In the genomic region with DNA sequence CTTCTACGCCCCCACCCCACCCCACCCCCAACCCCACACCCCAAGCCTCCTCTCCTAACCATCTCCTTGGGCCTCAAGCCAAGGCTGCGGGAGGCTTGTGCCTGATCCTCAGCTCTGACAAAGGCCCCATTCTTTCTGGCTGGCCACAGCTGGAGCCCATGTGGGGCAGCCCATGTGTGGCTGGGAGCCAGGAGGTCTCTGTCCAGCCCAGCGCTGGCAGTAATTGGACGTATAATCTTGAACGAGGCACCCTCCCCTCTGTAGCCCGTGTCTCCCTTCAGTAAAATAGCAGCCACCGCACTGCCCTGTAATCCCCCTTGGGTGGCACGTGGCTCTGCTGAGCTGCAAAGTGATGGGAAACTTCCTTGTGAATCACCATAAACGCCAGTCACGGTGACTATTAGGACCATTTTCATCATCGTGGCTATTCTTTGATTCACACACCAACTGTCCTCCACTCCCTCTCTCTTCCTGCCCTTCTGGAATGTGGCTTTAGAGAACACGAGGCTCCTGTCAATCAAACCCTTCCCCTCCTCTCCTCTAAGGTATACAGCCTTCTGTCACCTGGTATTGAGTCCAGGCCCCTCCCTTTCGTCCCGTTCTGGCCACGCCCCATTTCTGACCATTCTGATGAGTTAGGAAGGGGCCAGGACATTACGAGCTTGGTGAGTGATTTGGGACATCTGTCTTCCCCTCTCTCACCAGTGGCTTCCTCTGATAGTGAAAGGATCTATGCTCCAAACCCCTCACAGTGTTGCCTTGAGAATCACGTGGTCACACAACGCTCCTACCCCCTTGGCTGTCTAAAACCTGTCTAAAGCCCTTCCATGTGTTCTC, we compare ENCODE assay signal across 9 mouse cellular contexts. TPM values are rescaled to one million over a fixed set of nuclear protein-coding genes. Genes with fewer than 3 reads are reported as not detected.
DNase-seq lines count a peak whose midpoint lies in the region; ATAC-seq lines count a peak whose summit lies in the region.
"Had no signal": no experiment of that assay in that cellular context is flagged by ENCODE, and none has a peak within 500 bp of the region (broad histone marks: within the 10 kb centered on the region; RNA-seq: fewer than 3 reads in every experiment).

No protein-coding gene starts in this region.

- H3K27ac ChIP-seq in heart, embryonic 10.5 days = no peak overlapping the region; the same call in 1 of the 2 replicates
- peak overlapping the region; percentile 79 for H3K27ac ChIP-seq in embryonic facial prominence, embryonic 10.5 days (replicated peaks)
- no peak overlapping the region for H3K27ac ChIP-seq in intestine, embryonic 16.5 days (ENCODE audit: low read length)
- 0 out of 2 replicates have a peak overlapping the region, but pooled peaks have one; percentile 20 for H3K27ac ChIP-seq in neural tube, embryonic 12.5 days

- peak overlapping the region; percentile 10; the same call in 1 of the 2 replicates for H3K4me2 ChIP-seq in intestine, embryonic 16.5 days (ENCODE audit: low read depth, low read length)
- peak overlapping the region; percentile 37 for H3K4me2 ChIP-seq in neural tube, embryonic 12.5 days (replicated peaks)

- ATAC-seq in intestine, embryonic 16.5 days = peak; percentile 47
- peak; percentile 71 for ATAC-seq in neural tube, embryonic 12.5 days (ENCODE audit: low FRiP score, low read depth)

- peaks cover 50% of the 10 kb centered on the region for H3K27me3 ChIP-seq in heart, embryonic 10.5 days (ENCODE audit: insufficient read depth, poor library complexity, severe bottlenecking)
- peaks cover 52% of the 10 kb centered on the region for H3K27me3 ChIP-seq in embryonic facial prominence, embryonic 10.5 days (replicated peaks; ENCODE audit: low read depth, poor library complexity, severe bottlenecking)
- peaks cover 8% of the 10 kb centered on the region; the same call in 1 of the 2 replicates for H3K27me3 ChIP-seq in intestine, embryonic 16.5 days (replicated peaks; ENCODE audit: control insufficient read depth, insufficient read depth, low read length)
- 0 out of 2 replicates have a peak, but pooled peaks cover 6% of the 10 kb centered on the region for H3K27me3 ChIP-seq in neural tube, embryonic 12.5 days (replicated peaks)

- no peaks in the 10 kb centered on the region for H3K36me3 ChIP-seq in heart, embryonic 10.5 days
- H3K36me3 ChIP-seq in embryonic facial prominence, embryonic 10.5 days (replicated peaks) = no peaks in the 10 kb centered on the region
- H3K36me3 ChIP-seq in intestine, embryonic 16.5 days (ENCODE audit: control insufficient read depth, insufficient read depth, low read length) = no peaks in the 10 kb centered on the region
- no peaks in the 10 kb centered on the region for H3K36me3 ChIP-seq in neural tube, embryonic 12.5 days

- WGBS in heart, embryonic 10.5 days = 23% methylated on average over 18 of the region's 18 CpGs
- 10% methylated on average over 18 of the region's 18 CpGs for WGBS in embryonic facial prominence, embryonic 10.5 days
- 16% methylated on average over 18 of the region's 18 CpGs for WGBS in intestine, embryonic 16.5 days
- 14% methylated on average over 18 of the region's 18 CpGs for WGBS in neural tube, embryonic 12.5 days

- DNase-seq in heart, adult 11 months = peak; percentile 85
- no peak for DNase-seq in heart, embryonic 10.5 days (ENCODE audit: low spot score)
- peak; percentile 94 for DNase-seq in 3134 (ENCODE audit: extremely low read depth, insufficient read length, low spot score)
- DNase-seq in embryonic facial prominence, embryonic 10.5 days (ENCODE audit: low spot score) = peak; percentile 82
- no peak for DNase-seq in yolk sac, embryonic 10.5 days (ENCODE audit: low spot score)
- DNase-seq in thymus, postnatal 36 days = no peak

- H3K4me1 ChIP-seq in heart, embryonic 10.5 days = peaks cover 16% of the 10 kb centered on the region
- H3K4me1 ChIP-seq in embryonic facial prominence, embryonic 10.5 days = peaks cover 29% of the 10 kb centered on the region
- peaks cover 9% of the 10 kb centered on the region; the same call in 1 of the 2 replicates for H3K4me1 ChIP-seq in intestine, embryonic 16.5 days (ENCODE audit: control insufficient read depth, insufficient read depth, low read length)
- peaks cover 14% of the 10 kb centered on the region for H3K4me1 ChIP-seq in neural tube, embryonic 12.5 days

- no peaks in the 10 kb centered on the region for H3K9me3 ChIP-seq in heart, embryonic 10.5 days
- 0 out of 2 replicates have a peak, but pooled peaks cover 3% of the 10 kb centered on the region for H3K9me3 ChIP-seq in embryonic facial prominence, embryonic 10.5 days
- no peaks in the 10 kb centered on the region for H3K9me3 ChIP-seq in intestine, embryonic 16.5 days (ENCODE audit: control insufficient read depth, low read length)
- no peaks in the 10 kb centered on the region for H3K9me3 ChIP-seq in neural tube, embryonic 12.5 days

- H3K4me3 ChIP-seq in heart, embryonic 10.5 days = no peak overlapping the region; the same call in 1 of the 2 replicates
- H3K4me3 ChIP-seq in embryonic facial prominence, embryonic 10.5 days = peak overlapping the region; percentile 31
- H3K4me3 ChIP-seq in intestine, embryonic 16.5 days (ENCODE audit: low read length) = no peak overlapping the region
- H3K4me3 ChIP-seq in neural tube, embryonic 12.5 days = no peak overlapping the region

- no peak overlapping the region for H3K9ac ChIP-seq in intestine, embryonic 16.5 days (ENCODE audit: low read depth, low read length)
- no peak overlapping the region for H3K9ac ChIP-seq in neural tube, embryonic 12.5 days

RNA-seq across cellular contexts. Expression of gene Slpi, which starts 2.8 kb away (rescaled TPM):
- polyA plus RNA-seq in heart, embryonic 10.5 days (2016; fragmentation: Nextera tagmentation; extraction: Ambion mirVana) = 0.92 TPM in 1 of 2 replicates, not detected in the other
- polyA plus RNA-seq in embryonic facial prominence, embryonic 10.5 days (2016; fragmentation: Nextera tagmentation; extraction: Ambion mirVana) = 0.46 TPM in 1 of 2 replicates, not detected in the other
- 2.3 and 2.7 TPM in 2 replicates for polyA plus RNA-seq in intestine, embryonic 16.5 days (2015; fragmentation: Nextera tagmentation; extraction: Ambion mirVana)
- polyA plus RNA-seq in neural tube, embryonic 12.5 days (2016; fragmentation: Nextera tagmentation; extraction: Ambion mirVana) = 0.28 TPM in 1 of 2 replicates, not detected in the other

RNA-seq across cellular contexts. Expression of gene Rbpjl, which starts 16.8 kb away (rescaled TPM):
- polyA plus RNA-seq in heart, embryonic 10.5 days (2016; fragmentation: Nextera tagmentation; extraction: Ambion mirVana) = 0.02 and 0.08 TPM in 2 replicates
- not detected in 2 replicates for polyA plus RNA-seq in embryonic facial prominence, embryonic 10.5 days (2016; fragmentation: Nextera tagmentation; extraction: Ambion mirVana)
- polyA plus RNA-seq in intestine, embryonic 16.5 days (2015; fragmentation: Nextera tagmentation; extraction: Ambion mirVana) = 25.1 and 25.4 TPM in 2 replicates
- 0.13 and 0.18 TPM in 2 replicates for polyA plus RNA-seq in neural tube, embryonic 12.5 days (2016; fragmentation: Nextera tagmentation; extraction: Ambion mirVana)

RNA-seq across cellular contexts. Expression of gene Matn4, which starts 18.8 kb away (rescaled TPM):
- polyA plus RNA-seq in heart, embryonic 10.5 days (2016; fragmentation: Nextera tagmentation; extraction: Ambion mirVana) = 0.76 and 1.2 TPM in 2 replicates
- polyA plus RNA-seq in embryonic facial prominence, embryonic 10.5 days (2016; fragmentation: Nextera tagmentation; extraction: Ambion mirVana) = 0.23 and 0.85 TPM in 2 replicates
- 8.3 and 9.0 TPM in 2 replicates for polyA plus RNA-seq in intestine, embryonic 16.5 days (2015; fragmentation: Nextera tagmentation; extraction: Ambion mirVana)
- 8.2 and 9.0 TPM in 2 replicates for polyA plus RNA-seq in neural tube, embryonic 12.5 days (2016; fragmentation: Nextera tagmentation; extraction: Ambion mirVana)

RNA-seq across cellular contexts. Expression of gene Svs5, which starts 53.6 kb away (rescaled TPM):
- polyA plus RNA-seq in heart, embryonic 10.5 days (2016; fragmentation: Nextera tagmentation; extraction: Ambion mirVana) = not detected in 2 replicates
- polyA plus RNA-seq in embryonic facial prominence, embryonic 10.5 days (2016; fragmentation: Nextera tagmentation; extraction: Ambion mirVana) = not detected in 2 replicates
- polyA plus RNA-seq in intestine, embryonic 16.5 days (2015; fragmentation: Nextera tagmentation; extraction: Ambion mirVana) = not detected in 2 replicates
- not detected in 2 replicates for polyA plus RNA-seq in neural tube, embryonic 12.5 days (2016; fragmentation: Nextera tagmentation; extraction: Ambion mirVana)
- polyA plus RNA-seq: frontal cortex, adult 2 months had no signal

RNA-seq across cellular contexts. Expression of gene Sdc4, which starts 57.5 kb away (rescaled TPM):
- 37.3 and 37.8 TPM in 2 replicates for polyA plus RNA-seq in heart, embryonic 10.5 days (2016; fragmentation: Nextera tagmentation; extraction: Ambion mirVana)
- polyA plus RNA-seq in embryonic facial prominence, embryonic 10.5 days (2016; fragmentation: Nextera tagmentation; extraction: Ambion mirVana) = 25.5 and 26.0 TPM in 2 replicates
- polyA plus RNA-seq in intestine, embryonic 16.5 days (2015; fragmentation: Nextera tagmentation; extraction: Ambion mirVana) = 130 and 138 TPM in 2 replicates
- polyA plus RNA-seq in neural tube, embryonic 12.5 days (2016; fragmentation: Nextera tagmentation; extraction: Ambion mirVana) = 9.7 and 11.7 TPM in 2 replicates

Comparison
In these comparisons a context has a peak if more than half of its experiments do, and no peak if none do; other contexts are left out.
1. DNase-seq: peak in heart, adult 11 months (single experiment), 3134 (single experiment) and embryonic facial prominence, embryonic 10.5 days (single experiment); none in heart, embryonic 10.5 days (single experiment), yolk sac, embryonic 10.5 days (single experiment) and thymus, postnatal 36 days (0 of 2).
2. H3K27ac ChIP-seq: peak in embryonic facial prominence, embryonic 10.5 days (single experiment) and neural tube, embryonic 12.5 days (single experiment); none in heart, embryonic 10.5 days (single experiment) and intestine, embryonic 16.5 days (single experiment).
3. RNA of gene Rbpjl, which starts 16.8 kb away (polyA plus RNA-seq): 25.1 to 25.4 TPM in intestine, embryonic 16.5 days; 0.13 to 0.18 TPM in neural tube, embryonic 12.5 days, 0.02 to 0.08 TPM in heart, embryonic 10.5 days and not detected in embryonic facial prominence, embryonic 10.5 days; every median in the first group is over 10 times any median in the second.